14 mouse cellular contexts compared by ENCODE assay signal in genomic region chr11:61545586-61545985, GRCm38 (mm10).
"Had no signal": no experiment of that assay in that cellular context is flagged by ENCODE, and none has a peak within 500 bp of the region (broad histone marks: within the 10 kb centered on the region; RNA-seq: fewer than 3 reads in every experiment).

No protein-coding gene starts in this region.

- H3K4me3 ChIP-seq: limb, embryonic 10.5 days; limb, embryonic 13.5 days; midbrain, embryonic 12.5 days had no signal

- H3K9ac ChIP-seq: limb, embryonic 13.5 days; liver, embryonic 14.5 days; liver, postnatal 0 days; lung, embryonic 14.5 days; midbrain, embryonic 12.5 days had no signal

- H3K27me3 ChIP-seq: limb, embryonic 13.5 days; midbrain, embryonic 12.5 days had no signal

- H3K4me2 ChIP-seq: limb, embryonic 13.5 days; liver, embryonic 11.5 days; lung, embryonic 14.5 days; midbrain, embryonic 12.5 days had no signal

- H3K27ac ChIP-seq: limb, embryonic 10.5 days; limb, embryonic 13.5 days; liver, embryonic 14.5 days; macrophage; midbrain, embryonic 12.5 days had no signal

- H3K4me1 ChIP-seq: limb, embryonic 10.5 days; limb, embryonic 13.5 days; midbrain, embryonic 12.5 days had no signal

- ATAC-seq: liver, postnatal 0 days; lung, postnatal 0 days had no signal

- H3K9me3 ChIP-seq: limb, embryonic 10.5 days; limb, embryonic 13.5 days; midbrain, embryonic 12.5 days had no signal

- DNase-seq: kidney, postnatal 10 days; kidney, postnatal 4 days; layer of hippocampus, postnatal 36 days; liver, postnatal 0 days; lung, embryonic 14.5 days; thymus, adult 18-20 months; thymus, postnatal 36 days had no signal
